Mouse (Mus musculus): ENCODE data around the gene Sirt4. TPM values are rescaled to one million over a fixed set of nuclear protein-coding genes. Genes with fewer than 3 reads are reported as not detected.

Gene Sirt4
- polyA plus RNA-seq, 1 experiment, result 22.2 TPM

GRCm38 (mm10) chr5:115437242-115437944, 47.1 kb downstream of the Sirt4 start:
- Histone ChIP-seq H3K27me3 (ENCODE audit: control insufficient read depth, insufficient read depth, low read length, poor library complexity, severe bottlenecking) (no peaks in the 10 kb centered on the region), H3K4me1 (ENCODE audit: control insufficient read depth, insufficient read depth, low read length) (peaks cover 26% of the 10 kb centered on the region), H3K4me3 (ENCODE audit: low read depth, low read length) (no peak overlapping the region), H3K9ac (ENCODE audit: low read depth, poor library complexity, severe bottlenecking) (peak overlapping the region; percentile 58; the same call in 1 of the 2 replicates), H3K9me3 (replicated peaks; ENCODE audit: control insufficient read depth, insufficient read depth, low read length, poor library complexity, severe bottlenecking) (no peaks in the 10 kb centered on the region), H3K27ac (ENCODE audit: insufficient read depth, low read length) (no peak overlapping the region), H3K36me3 (ENCODE audit: control insufficient read depth, insufficient read depth, low read length, poor library complexity, severe bottlenecking) (no peaks in the 10 kb centered on the region)
- TF ChIP-seq POLR2A (IDR thresholded peaks at IDR 0.05; ENCODE audit: insufficient read depth, low read length) (no peak), CTCF (IDR thresholded peaks at IDR 0.05; ENCODE audit: low read depth, low read length) (no peak), EP300 (IDR thresholded peaks at IDR 0.05; ENCODE audit: insufficient read depth, low read depth, low read length) (no peak)

DNA sequence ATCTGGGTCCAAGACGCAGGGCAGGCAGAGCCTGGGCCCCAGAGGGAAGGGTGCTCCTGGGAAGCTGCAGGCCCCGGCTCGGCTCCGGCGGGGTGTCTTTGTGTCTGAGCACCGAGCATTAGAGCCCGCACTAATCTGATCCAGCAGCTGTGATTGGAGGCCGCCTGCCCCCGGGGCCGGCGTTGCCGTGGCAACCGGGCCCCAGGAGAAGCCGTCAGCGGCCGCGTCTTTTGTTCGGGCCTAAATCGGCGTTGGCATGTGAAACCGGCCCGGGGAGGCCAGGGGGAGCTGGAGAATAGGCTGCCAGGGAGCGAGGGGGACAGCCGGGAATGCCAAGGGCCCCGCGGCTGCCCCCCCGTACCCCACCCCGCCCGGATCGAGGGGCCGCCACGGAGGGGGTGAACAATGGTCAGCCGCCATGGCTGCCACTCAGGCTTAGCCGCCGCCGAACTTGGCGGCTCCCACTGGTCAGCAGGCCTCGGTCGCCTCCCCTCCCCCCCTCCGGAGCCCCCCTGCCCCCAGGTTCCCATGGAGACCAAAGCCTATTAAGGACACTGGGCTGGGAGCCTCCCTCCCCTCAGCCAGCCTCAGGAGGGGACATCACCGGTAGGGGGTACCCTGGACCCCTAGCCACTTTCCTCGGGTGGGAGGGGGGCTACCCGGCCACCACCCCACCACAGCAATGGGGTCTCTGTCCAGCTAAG, 48.0 kb downstream of the Sirt4 start:
- Histone ChIP-seq H3K9ac (ENCODE audit: low read depth, poor library complexity, severe bottlenecking) (peak overlapping the region; percentile 58), H3K27me3 (ENCODE audit: control insufficient read depth, insufficient read depth, low read length, poor library complexity, severe bottlenecking) (no peaks in the 10 kb centered on the region), H3K4me3 (ENCODE audit: low read depth, low read length) (peak overlapping the region; percentile 5), H3K36me3 (ENCODE audit: control insufficient read depth, insufficient read depth, low read length, poor library complexity, severe bottlenecking) (no peaks in the 10 kb centered on the region), H3K9me3 (replicated peaks; ENCODE audit: control insufficient read depth, insufficient read depth, low read length, poor library complexity, severe bottlenecking) (no peaks in the 10 kb centered on the region), H3K4me1 (ENCODE audit: control insufficient read depth, insufficient read depth, low read length) (peaks cover 26% of the 10 kb centered on the region), H3K27ac (ENCODE audit: insufficient read depth, low read length) (peak overlapping the region; percentile 46)
- TF ChIP-seq EP300 (IDR thresholded peaks at IDR 0.05; ENCODE audit: insufficient read depth, low read depth, low read length) (no peak), POLR2A (IDR thresholded peaks at IDR 0.05; ENCODE audit: insufficient read depth, low read length) (no peak)

GRCm38 (mm10) chr5:115435755-115436379, 48.7 kb downstream of the Sirt4 start:
- Histone ChIP-seq H3K36me3 (ENCODE audit: control insufficient read depth, insufficient read depth, low read length, poor library complexity, severe bottlenecking) (no peaks in the 10 kb centered on the region), H3K4me1 (ENCODE audit: control insufficient read depth, insufficient read depth, low read length) (peaks cover 26% of the 10 kb centered on the region), H3K9ac (ENCODE audit: low read depth, poor library complexity, severe bottlenecking) (no peak overlapping the region), H3K4me3 (ENCODE audit: low read depth, low read length) (peak overlapping the region; percentile 5), H3K27me3 (ENCODE audit: control insufficient read depth, insufficient read depth, low read length, poor library complexity, severe bottlenecking) (no peaks in the 10 kb centered on the region), H3K9me3 (replicated peaks; ENCODE audit: control insufficient read depth, insufficient read depth, low read length, poor library complexity, severe bottlenecking) (no peaks in the 10 kb centered on the region), H3K27ac (ENCODE audit: insufficient read depth, low read length) (peak overlapping the region; percentile 46)
- TF ChIP-seq EP300 (IDR thresholded peaks at IDR 0.05; ENCODE audit: insufficient read depth, low read depth, low read length) (0 out of 2 replicates have a peak, but pooled peaks have one; percentile 25), POLR2A (IDR thresholded peaks at IDR 0.05; ENCODE audit: insufficient read depth, low read length) (no peak)

DNA sequence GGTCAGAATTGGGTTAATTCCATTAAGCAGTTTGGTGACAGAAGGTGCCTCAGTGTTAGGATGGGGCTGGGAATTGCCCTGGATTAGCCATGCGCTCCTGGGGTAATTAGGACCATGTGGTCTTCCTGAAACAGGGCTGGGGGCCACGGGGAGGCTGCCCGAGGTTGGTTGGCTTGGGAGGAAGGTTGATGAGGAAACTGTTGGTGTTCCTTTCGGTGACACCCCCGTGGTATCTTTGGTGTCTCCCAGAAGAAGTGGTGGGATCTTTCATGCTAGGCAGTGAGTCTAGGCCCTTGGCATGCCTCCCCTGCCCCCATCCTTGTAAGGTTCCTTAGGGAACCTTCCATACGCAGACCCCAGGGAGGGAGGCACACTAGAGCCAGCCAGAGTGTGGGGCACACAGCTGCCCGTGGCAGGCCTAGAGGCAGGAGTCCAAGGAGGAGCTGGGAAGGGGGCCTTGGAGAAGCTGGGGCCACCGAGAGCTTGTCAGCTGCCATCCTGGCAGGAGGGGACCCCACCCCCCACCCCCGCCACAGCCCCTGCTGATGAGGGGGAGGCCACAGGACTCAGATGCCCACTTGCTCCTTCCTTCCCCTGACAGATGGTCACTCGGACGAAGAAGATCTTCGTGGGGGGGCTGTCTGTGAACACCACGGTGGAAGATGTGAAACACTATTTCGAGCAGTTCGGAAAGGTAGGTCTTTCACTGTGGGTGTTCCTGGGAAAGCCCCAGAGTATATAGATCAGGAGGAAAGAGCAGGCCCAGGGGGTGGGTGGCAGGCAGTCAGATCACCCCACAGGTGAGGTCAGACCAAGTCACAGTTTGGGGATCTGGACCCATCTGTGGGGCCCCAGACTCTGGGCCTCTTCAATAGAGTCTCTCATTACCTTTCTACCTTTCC, 49.4 kb downstream of the Sirt4 start:
- Histone ChIP-seq H3K4me3 (ENCODE audit: low read depth, low read length) (no peak overlapping the region), H3K27me3 (ENCODE audit: control insufficient read depth, insufficient read depth, low read length, poor library complexity, severe bottlenecking) (peaks cover 4% of the 10 kb centered on the region; the same call in 1 of the 2 replicates), H3K36me3 (ENCODE audit: control insufficient read depth, insufficient read depth, low read length, poor library complexity, severe bottlenecking) (no peaks in the 10 kb centered on the region), H3K27ac (ENCODE audit: insufficient read depth, low read length) (peak overlapping the region; percentile 46), H3K9me3 (replicated peaks; ENCODE audit: control insufficient read depth, insufficient read depth, low read length, poor library complexity, severe bottlenecking) (no peaks in the 10 kb centered on the region), H3K9ac (ENCODE audit: low read depth, poor library complexity, severe bottlenecking) (no peak overlapping the region), H3K4me1 (ENCODE audit: control insufficient read depth, insufficient read depth, low read length) (peaks cover 26% of the 10 kb centered on the region)
- TF ChIP-seq EP300 (IDR thresholded peaks at IDR 0.05; ENCODE audit: insufficient read depth, low read depth, low read length), result no peak
- no peak for TF ChIP-seq CTCF (IDR thresholded peaks at IDR 0.05; ENCODE audit: low read depth, low read length)
- no peak for TF ChIP-seq POLR2A (IDR thresholded peaks at IDR 0.05; ENCODE audit: insufficient read depth, low read length)

GRCm38 (mm10) chr5:115434280-115434852, 50.2 kb downstream of the Sirt4 start:
- Histone ChIP-seq H3K9ac (ENCODE audit: low read depth, poor library complexity, severe bottlenecking) (no peak overlapping the region), H3K9me3 (replicated peaks; ENCODE audit: control insufficient read depth, insufficient read depth, low read length, poor library complexity, severe bottlenecking) (no peaks in the 10 kb centered on the region), H3K36me3 (ENCODE audit: control insufficient read depth, insufficient read depth, low read length, poor library complexity, severe bottlenecking) (no peaks in the 10 kb centered on the region), H3K4me1 (ENCODE audit: control insufficient read depth, insufficient read depth, low read length) (peaks cover 26% of the 10 kb centered on the region), H3K4me3 (ENCODE audit: low read depth, low read length) (no peak overlapping the region), H3K27ac (ENCODE audit: insufficient read depth, low read length) (no peak overlapping the region), H3K27me3 (ENCODE audit: control insufficient read depth, insufficient read depth, low read length, poor library complexity, severe bottlenecking) (peaks cover 8% of the 10 kb centered on the region; the same call in 1 of the 2 replicates)
- TF ChIP-seq POLR2A (IDR thresholded peaks at IDR 0.05; ENCODE audit: insufficient read depth, low read length) (no peak), CTCF (IDR thresholded peaks at IDR 0.05; ENCODE audit: low read depth, low read length) (no peak), EP300 (IDR thresholded peaks at IDR 0.05; ENCODE audit: insufficient read depth, low read depth, low read length) (no peak)

All from ES-Bruce4 (cell line).